In genomic region chr7:82808257-82808656, GRCm38 (mm10) we compare ENCODE assay signal across 15 mouse cellular contexts. TPM values are rescaled to one million over a fixed set of nuclear protein-coding genes. Genes with fewer than 3 reads are reported as not detected.
DNase-seq lines count a peak whose midpoint lies in the region; ATAC-seq and TF ChIP-seq lines count a peak whose summit lies in the region.
"Had no signal": no experiment of that assay in that cellular context is flagged by ENCODE, and none has a peak within 500 bp of the region (broad histone marks: within the 10 kb centered on the region; RNA-seq: fewer than 3 reads in every experiment).

No protein-coding gene starts in this region.

- H3K4me3 ChIP-seq in hindbrain, postnatal 0 days (ENCODE audit: low read length), result no peak overlapping the region
- H3K4me3 ChIP-seq in hindbrain, embryonic 12.5 days, result no peak overlapping the region
- H3K4me3 ChIP-seq in midbrain, postnatal 0 days (ENCODE audit: low read depth, low read length), result no peak overlapping the region
- no peak overlapping the region for H3K4me3 ChIP-seq in midbrain, embryonic 11.5 days (ENCODE audit: low read depth, low read length)
- H3K4me3 ChIP-seq: limb, embryonic 13.5 days had no signal

- no peak overlapping the region for H3K27ac ChIP-seq in hindbrain, postnatal 0 days
- no peak overlapping the region for H3K27ac ChIP-seq in hindbrain, embryonic 12.5 days
- no peak overlapping the region for H3K27ac ChIP-seq in midbrain, postnatal 0 days (ENCODE audit: low read depth, low read length)
- no peak overlapping the region for H3K27ac ChIP-seq in midbrain, embryonic 11.5 days (ENCODE audit: low read depth, low read length)
- H3K27ac ChIP-seq: limb, embryonic 13.5 days had no signal

- no peaks in the 10 kb centered on the region for H3K36me3 ChIP-seq in hindbrain, postnatal 0 days (ENCODE audit: insufficient read depth, low read length)
- no peaks in the 10 kb centered on the region for H3K36me3 ChIP-seq in hindbrain, embryonic 12.5 days
- no peaks in the 10 kb centered on the region for H3K36me3 ChIP-seq in midbrain, postnatal 0 days (ENCODE audit: insufficient read depth, low read length)
- no peaks in the 10 kb centered on the region for H3K36me3 ChIP-seq in midbrain, embryonic 11.5 days (ENCODE audit: control insufficient read depth, insufficient read depth, low read length)
- H3K36me3 ChIP-seq: G1E; limb, embryonic 13.5 days had no signal

- ATAC-seq in hindbrain, postnatal 0 days, result peak; percentile 71; the same call in 1 of the 2 replicates
- ATAC-seq in hindbrain, embryonic 12.5 days (ENCODE audit: low FRiP score), result no peak
- ATAC-seq in midbrain, postnatal 0 days (ENCODE audit: low FRiP score), result 0 out of 2 replicates have a peak, but pooled peaks have one; percentile 38
- no peak for ATAC-seq in midbrain, embryonic 11.5 days (ENCODE audit: low FRiP score)
- ATAC-seq: activated CD4-positive, CD25-positive, alpha-beta regulatory T cell, adult 4 months; intestine, embryonic 16.5 days had no signal

- TF ChIP-seq CTCF in hindbrain, postnatal 0 days (IDR thresholded peaks at IDR 0.05; ENCODE audit: low read depth), result no peak
- TF ChIP-seq CTCF in midbrain, postnatal 0 days (IDR thresholded peaks at IDR 0.05), result no peak

- peak; percentile 46 to 49 for DNase-seq in cerebellum, postnatal 10 days
- no peak for DNase-seq in cerebellum, postnatal 36 days
- DNase-seq in hindbrain, postnatal 0 days (ENCODE audit: low spot score), result peak; percentile 49
- DNase-seq in midbrain, postnatal 0 days (ENCODE audit: low spot score), result peak; percentile 20
- DNase-seq in midbrain, embryonic 11.5 days (ENCODE audit: low spot score, missing footprints), result no peak
- peak; percentile 34 for DNase-seq in lung, postnatal 14 days
- DNase-seq in layer of hippocampus, postnatal 36 days, result no peak
- DNase-seq: gastrocnemius, postnatal 14 days; heart, postnatal 14 days; layer of hippocampus, adult 9-11 months had no signal

- 60% methylated on average over 4 of the region's 4 CpGs for WGBS in hindbrain, postnatal 0 days
- 82% methylated on average over 4 of the region's 4 CpGs for WGBS in hindbrain, embryonic 12.5 days
- WGBS in midbrain, postnatal 0 days, result 83% methylated on average over 4 of the region's 4 CpGs
- 81% methylated on average over 4 of the region's 4 CpGs for WGBS in midbrain, embryonic 11.5 days

- no peaks in the 10 kb centered on the region for H3K9me3 ChIP-seq in hindbrain, postnatal 0 days (ENCODE audit: low read length)
- H3K9me3 ChIP-seq in hindbrain, embryonic 12.5 days (replicated peaks), result no peaks in the 10 kb centered on the region
- no peaks in the 10 kb centered on the region for H3K9me3 ChIP-seq in midbrain, postnatal 0 days (ENCODE audit: low read length)
- H3K9me3 ChIP-seq in midbrain, embryonic 11.5 days (ENCODE audit: control insufficient read depth, low read length), result no peaks in the 10 kb centered on the region
- H3K9me3 ChIP-seq: G1E; limb, embryonic 13.5 days had no signal

- H3K27me3 ChIP-seq in hindbrain, postnatal 0 days (ENCODE audit: insufficient read depth, low read length), result no peaks in the 10 kb centered on the region
- no peaks in the 10 kb centered on the region for H3K27me3 ChIP-seq in hindbrain, embryonic 12.5 days
- no peaks in the 10 kb centered on the region for H3K27me3 ChIP-seq in midbrain, postnatal 0 days (ENCODE audit: insufficient read depth, low read length)
- H3K27me3 ChIP-seq in midbrain, embryonic 11.5 days (ENCODE audit: control insufficient read depth, insufficient read depth, low read length), result no peaks in the 10 kb centered on the region
- H3K27me3 ChIP-seq: limb, embryonic 13.5 days had no signal

- peaks cover 7% of the 10 kb centered on the region for H3K4me1 ChIP-seq in hindbrain, postnatal 0 days (ENCODE audit: insufficient read depth, low read length)
- peaks cover 15% of the 10 kb centered on the region for H3K4me1 ChIP-seq in hindbrain, embryonic 12.5 days
- peaks cover 5% of the 10 kb centered on the region for H3K4me1 ChIP-seq in midbrain, postnatal 0 days (ENCODE audit: insufficient read depth, low read length)
- peaks cover 5% of the 10 kb centered on the region for H3K4me1 ChIP-seq in midbrain, embryonic 11.5 days (ENCODE audit: control insufficient read depth, insufficient read depth, low read length)

- no peak overlapping the region for H3K4me2 ChIP-seq in hindbrain, postnatal 0 days (ENCODE audit: low read depth, low read length)
- no peak overlapping the region for H3K4me2 ChIP-seq in hindbrain, embryonic 12.5 days (replicated peaks)
- no peak overlapping the region for H3K4me2 ChIP-seq in midbrain, postnatal 0 days (ENCODE audit: low read depth, low read length, poor library complexity, severe bottlenecking)
- H3K4me2 ChIP-seq in midbrain, embryonic 11.5 days, result no peak overlapping the region
- H3K4me2 ChIP-seq: limb, embryonic 13.5 days had no signal

- no peak overlapping the region for H3K9ac ChIP-seq in hindbrain, postnatal 0 days (replicated peaks; ENCODE audit: low read length)
- no peak overlapping the region for H3K9ac ChIP-seq in hindbrain, embryonic 12.5 days
- H3K9ac ChIP-seq in midbrain, postnatal 0 days (replicated peaks; ENCODE audit: low read length, poor library complexity, severe bottlenecking), result no peak overlapping the region
- H3K9ac ChIP-seq in midbrain, embryonic 11.5 days (ENCODE audit: low read length), result no peak overlapping the region
- H3K9ac ChIP-seq: limb, embryonic 13.5 days had no signal

RNA-seq across cellular contexts. Expression of gene Mex3b, which starts 58.9 kb away (rescaled TPM):
- 91.3 and 92.0 TPM in 2 replicates for total RNA-seq in hindbrain, postnatal 0 days (2014; rRNA removed)
- 14.1 and 15.8 TPM in 2 replicates for polyA plus RNA-seq in hindbrain, postnatal 0 days (2015; fragmentation: Nextera tagmentation; extraction: Ambion mirVana)
- polyA plus RNA-seq in hindbrain, embryonic 12.5 days (2016; fragmentation: Nextera tagmentation; extraction: Ambion mirVana), result 48.2 and 50.2 TPM in 2 replicates
- total RNA-seq in midbrain, postnatal 0 days (2014; rRNA removed), result 101 and 105 TPM in 2 replicates
- polyA plus RNA-seq in midbrain, postnatal 0 days (2015; fragmentation: Nextera tagmentation; extraction: Ambion mirVana), result 14.5 and 17.1 TPM in 2 replicates
- polyA plus RNA-seq in midbrain, embryonic 11.5 days (2014; fragmentation: Nextera tagmentation; extraction: Ambion mirVana), result 31.6 and 35.5 TPM in 2 replicates
- total RNA-seq in layer of hippocampus, postnatal 36 days (2021), result 10 to 100 TPM; 21.8 to 22.7 TPM

Comparison
In these comparisons a context has a peak if more than half of its experiments do, and no peak if none do; other contexts are left out.
1. DNase-seq: peak in cerebellum, postnatal 10 days (2 of 2), hindbrain, postnatal 0 days (single experiment), midbrain, postnatal 0 days (single experiment) and lung, postnatal 14 days (single experiment); none in cerebellum, postnatal 36 days (0 of 2), midbrain, embryonic 11.5 days (single experiment) and layer of hippocampus, postnatal 36 days (0 of 2).
2. ATAC-seq: peak in hindbrain, postnatal 0 days (single experiment) and midbrain, postnatal 0 days (single experiment); none in hindbrain, embryonic 12.5 days (single experiment) and midbrain, embryonic 11.5 days (single experiment).